Mouse (Mus musculus) CH12.LX (cell line): ENCODE data around the gene Kcnip4.

ENCODE experiments used
- CTCF ChIP-seq, 2 experiments: IDR thresholded peaks in 1 of 2; conservative IDR thresholded peaks in 1 of 2; 2 replicates each; pipeline ENCODE4 v1.5.1; 2011 to 2012; ENCODE audit warnings: low read depth in 2 of 2, low read length in 2 of 2, improper control_type of control experiment in 1 of 2, inconsistent platforms in 1 of 2, mild to moderate bottlenecking in 1 of 2, moderate library complexity in 1 of 2
- GABPA ChIP-seq: IDR thresholded peaks from 2 replicates; pipeline ENCODE4 v1.6.1; 2012; ENCODE audit warnings: low read depth, low read length, improper control_type of control experiment, inconsistent platforms; ENCODE audit not compliant: insufficient replicate concordance
- MAFK ChIP-seq: IDR thresholded peaks from 2 replicates; pipeline ENCODE4 v1.6.1; 2011; ENCODE audit warnings: low read length, improper control_type of control experiment; ENCODE audit not compliant: insufficient replicate concordance

DNA sequence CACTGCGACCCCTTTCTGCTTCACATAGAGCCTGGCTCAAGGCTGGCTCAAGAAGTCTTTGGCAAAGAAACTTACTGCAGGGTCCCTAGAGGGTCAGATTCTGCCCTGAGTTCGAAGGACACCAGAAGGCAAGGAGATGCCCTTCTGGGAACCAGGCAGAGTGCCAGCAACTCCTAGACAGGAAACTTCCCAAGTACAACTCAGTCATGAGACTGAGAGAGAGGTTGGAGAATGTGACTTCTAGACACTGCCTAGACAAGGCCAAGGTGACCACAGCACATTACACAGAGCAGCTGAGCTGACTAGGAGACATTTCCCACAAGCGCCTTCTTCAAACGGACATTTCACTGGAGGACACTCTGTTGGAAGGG, 520 bp upstream of the Kcnip4 start:
- TF ChIP-seq CTCF (conservative IDR thresholded peaks at IDR 0.05 in 1 of 2, IDR thresholded peaks at IDR 0.05 in 1 of 2; ENCODE audit: low read depth in 2 of 2, low read length in 2 of 2) = no peak
- TF ChIP-seq MAFK = no peak
- no peak for TF ChIP-seq GABPA
